Mouse (Mus musculus): ENCODE data around the gene Mrpl38. TPM values are rescaled to one million over a fixed set of nuclear protein-coding genes. Genes with fewer than 3 reads are reported as not detected.
A peak's percentile ranks its signal among the peaks of the same experiment; 100 is the strongest.

The Mrpl38 gene
- polyA plus RNA-seq, 1 experiment = 31.6 TPM

DNA sequence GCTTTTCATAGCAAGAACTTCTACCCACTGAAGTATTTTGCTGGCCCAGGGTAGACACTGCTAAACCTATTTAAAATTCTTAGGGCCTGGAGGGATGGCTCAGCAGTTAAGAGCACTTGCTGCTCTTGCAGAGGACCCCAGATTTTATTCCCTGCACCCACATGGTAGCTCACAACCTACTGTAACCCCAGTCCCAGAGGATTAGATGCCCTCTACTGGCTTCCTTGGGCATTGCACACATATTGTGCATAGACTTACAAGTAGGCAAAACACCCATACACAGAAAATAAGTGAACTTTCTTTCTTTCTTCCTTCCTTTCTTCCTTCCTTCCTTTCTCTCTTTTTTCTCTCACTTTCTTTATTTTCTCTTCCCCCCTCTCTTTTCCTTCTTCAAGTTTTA lies 20.8 kb downstream of the Mrpl38 start:
- no peak overlapping the region; the same call in 1 of the 2 replicates for H3K27ac ChIP-seq (ENCODE audit: insufficient read depth, low read length)

DNA sequence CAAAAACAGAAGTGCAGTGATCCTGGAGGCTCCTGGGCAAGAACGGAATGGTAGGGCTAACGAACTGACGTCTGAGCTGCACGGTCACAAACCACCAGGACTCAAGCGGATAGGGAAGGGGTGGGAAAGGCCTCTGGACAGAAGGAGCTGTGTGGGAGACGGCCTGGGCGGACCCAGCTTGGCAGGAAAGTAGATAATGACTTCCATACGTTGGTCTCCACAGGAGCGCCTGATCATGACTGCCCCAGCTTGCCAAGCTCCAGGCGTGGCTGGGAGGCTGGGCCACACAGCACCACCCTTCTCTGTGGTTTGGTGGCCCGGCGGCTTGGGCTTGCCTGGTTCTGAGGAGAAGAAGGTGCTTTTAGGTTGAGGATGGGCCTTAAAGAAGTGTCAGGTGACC lies 21.4 kb downstream of the Mrpl38 start:
- Histone ChIP-seq H3K4me3 (ENCODE audit: insufficient read depth, low read length) (no peak overlapping the region), H3K27ac (ENCODE audit: insufficient read depth, low read length) (peak overlapping the region; percentile 54), H3K4me1 (ENCODE audit: control insufficient read depth, insufficient read depth, low read length) (no peaks in the 10 kb centered on the region)
- TF ChIP-seq POLR2A (IDR thresholded peaks at IDR 0.05; ENCODE audit: low read depth, low read length) (no peak), CTCF (IDR thresholded peaks at IDR 0.05; ENCODE audit: borderline replicate concordance, insufficient read depth, low read length) (no peak)

More for the DNA sequence above, 20.8 kb downstream of the Mrpl38 start:
- H3K4me3 ChIP-seq (ENCODE audit: insufficient read depth, low read length) = no peak overlapping the region
- TF ChIP-seq POLR2A (IDR thresholded peaks at IDR 0.05; ENCODE audit: low read depth, low read length) (no peak), CTCF (IDR thresholded peaks at IDR 0.05; ENCODE audit: borderline replicate concordance, insufficient read depth, low read length) (no peak)
- H3K4me1 ChIP-seq (ENCODE audit: control insufficient read depth, insufficient read depth, low read length) = no peaks in the 10 kb centered on the region

- H3K4me1 ChIP-seq (ENCODE audit: control insufficient read depth, insufficient read depth, low read length) = peaks cover 4% of the 10 kb centered on the region; the same call in 1 of the 2 replicates
- no peak for TF ChIP-seq POLR2A (IDR thresholded peaks at IDR 0.05; ENCODE audit: low read depth, low read length)
- no peak for TF ChIP-seq CTCF (IDR thresholded peaks at IDR 0.05; ENCODE audit: borderline replicate concordance, insufficient read depth, low read length)
- no peak overlapping the region for H3K4me3 ChIP-seq (ENCODE audit: insufficient read depth, low read length)
- no peak overlapping the region for H3K27ac ChIP-seq (ENCODE audit: insufficient read depth, low read length)
Observed at GRCm38 (mm10) chr11:116111611-116112203, 27.0 kb downstream of the Mrpl38 start.

DNA sequence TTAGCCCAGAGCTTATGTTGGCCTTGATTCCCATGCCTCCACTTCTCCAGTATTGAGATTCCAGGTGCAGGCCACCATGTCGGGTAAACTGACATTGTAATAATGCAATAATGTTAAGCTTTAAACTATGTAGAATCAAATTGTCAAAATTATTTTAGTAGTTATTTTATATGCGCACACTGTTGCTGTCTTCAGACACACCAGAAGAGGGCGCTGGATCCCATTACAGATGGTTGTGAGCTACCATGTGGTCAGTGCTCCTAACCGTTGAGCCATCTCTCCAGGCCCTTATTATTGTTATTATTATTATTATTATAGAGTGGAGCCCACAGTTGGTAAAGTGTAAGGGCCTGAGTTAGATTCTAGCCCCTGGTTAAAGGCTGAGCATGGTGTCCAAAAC lies 27.6 kb downstream of the Mrpl38 start:
- TF ChIP-seq POLR2A (IDR thresholded peaks at IDR 0.05; ENCODE audit: low read depth, low read length) = no peak
- no peak for TF ChIP-seq CTCF (IDR thresholded peaks at IDR 0.05; ENCODE audit: borderline replicate concordance, insufficient read depth, low read length)
- no peak overlapping the region for H3K27ac ChIP-seq (ENCODE audit: insufficient read depth, low read length)
- H3K4me1 ChIP-seq (ENCODE audit: control insufficient read depth, insufficient read depth, low read length) = peaks cover 4% of the 10 kb centered on the region; the same call in 1 of the 2 replicates
- H3K4me3 ChIP-seq (ENCODE audit: insufficient read depth, low read length) = no peak overlapping the region

- Histone ChIP-seq H3K4me3 (ENCODE audit: insufficient read depth, low read length) (peak overlapping the region; percentile 67), H3K27ac (ENCODE audit: insufficient read depth, low read length) (peak overlapping the region; percentile 14; the same call in 1 of the 2 replicates), H3K4me1 (ENCODE audit: control insufficient read depth, insufficient read depth, low read length) (peaks cover 4% of the 10 kb centered on the region; the same call in 1 of the 2 replicates)
- TF ChIP-seq POLR2A (IDR thresholded peaks at IDR 0.05; ENCODE audit: low read depth, low read length) (no peak), CTCF (IDR thresholded peaks at IDR 0.05; ENCODE audit: borderline replicate concordance, insufficient read depth, low read length) (no peak)
Observed at GRCm38 (mm10) chr11:116110540-116110939, 28.1 kb downstream of the Mrpl38 start.

GRCm38 (mm10) chr11:116110131-116110530 lies 28.5 kb downstream of the Mrpl38 start:
- H3K27ac ChIP-seq (ENCODE audit: insufficient read depth, low read length) = peak overlapping the region; percentile 66; the same call in 1 of the 2 replicates
- H3K4me1 ChIP-seq (ENCODE audit: control insufficient read depth, insufficient read depth, low read length) = peaks cover 4% of the 10 kb centered on the region; the same call in 1 of the 2 replicates
- TF ChIP-seq POLR2A (IDR thresholded peaks at IDR 0.05; ENCODE audit: low read depth, low read length) = peak; percentile 81
- no peak for TF ChIP-seq CTCF (IDR thresholded peaks at IDR 0.05; ENCODE audit: borderline replicate concordance, insufficient read depth, low read length)
- peak overlapping the region; percentile 67 for H3K4me3 ChIP-seq (ENCODE audit: insufficient read depth, low read length)

DNA sequence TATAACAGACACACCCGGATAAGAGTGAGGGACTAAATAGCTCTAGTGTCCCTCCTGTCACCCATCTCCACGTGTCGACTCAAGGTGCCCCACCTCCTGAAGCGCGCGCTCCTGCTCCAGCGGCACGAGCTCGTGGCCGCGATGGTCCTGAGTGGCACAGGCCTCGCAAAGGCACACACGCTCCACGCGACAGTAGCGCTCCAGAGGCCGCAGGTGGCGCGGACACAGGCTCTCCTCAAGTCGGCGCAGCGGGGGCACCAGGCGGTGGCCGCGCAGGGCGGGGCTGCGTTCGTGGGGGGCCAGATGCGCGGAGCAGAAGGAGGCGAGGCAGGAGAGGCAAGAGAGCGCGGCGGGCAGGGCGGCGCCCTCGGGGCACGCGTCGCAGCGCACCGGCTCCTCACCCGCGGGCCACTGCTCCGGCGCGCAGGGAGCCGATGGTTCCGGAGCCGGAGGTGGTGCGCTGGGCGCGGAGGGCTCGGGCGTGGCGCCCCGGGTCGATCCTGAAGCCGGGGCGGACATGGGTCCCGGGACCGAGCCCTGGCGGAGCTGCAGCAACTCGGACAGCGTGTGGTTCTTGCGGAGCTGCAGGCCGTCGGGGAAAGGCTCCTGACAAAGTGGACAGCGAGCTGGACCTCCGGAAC lies 29.1 kb downstream of the Mrpl38 start:
- Histone ChIP-seq H3K4me1 (ENCODE audit: control insufficient read depth, insufficient read depth, low read length) (peaks cover 6% of the 10 kb centered on the region), H3K27ac (ENCODE audit: insufficient read depth, low read length) (peak overlapping the region; percentile 66), H3K4me3 (ENCODE audit: insufficient read depth, low read length) (peak overlapping the region; percentile 67)
- TF ChIP-seq CTCF (IDR thresholded peaks at IDR 0.05; ENCODE audit: borderline replicate concordance, insufficient read depth, low read length) = no peak
- TF ChIP-seq POLR2A (IDR thresholded peaks at IDR 0.05; ENCODE audit: low read depth, low read length) = 0 out of 2 replicates have a peak, but pooled peaks have one; percentile 9

- TF ChIP-seq CTCF (IDR thresholded peaks at IDR 0.05; ENCODE audit: borderline replicate concordance, insufficient read depth, low read length) (no peak), POLR2A (IDR thresholded peaks at IDR 0.05; ENCODE audit: low read depth, low read length) (peak; percentile 72)
- H3K4me3 ChIP-seq (ENCODE audit: insufficient read depth, low read length) = peak overlapping the region; percentile 67
Observed at GRCm38 (mm10) chr11:116108464-116109137, 30.1 kb downstream of the Mrpl38 start.

DNA sequence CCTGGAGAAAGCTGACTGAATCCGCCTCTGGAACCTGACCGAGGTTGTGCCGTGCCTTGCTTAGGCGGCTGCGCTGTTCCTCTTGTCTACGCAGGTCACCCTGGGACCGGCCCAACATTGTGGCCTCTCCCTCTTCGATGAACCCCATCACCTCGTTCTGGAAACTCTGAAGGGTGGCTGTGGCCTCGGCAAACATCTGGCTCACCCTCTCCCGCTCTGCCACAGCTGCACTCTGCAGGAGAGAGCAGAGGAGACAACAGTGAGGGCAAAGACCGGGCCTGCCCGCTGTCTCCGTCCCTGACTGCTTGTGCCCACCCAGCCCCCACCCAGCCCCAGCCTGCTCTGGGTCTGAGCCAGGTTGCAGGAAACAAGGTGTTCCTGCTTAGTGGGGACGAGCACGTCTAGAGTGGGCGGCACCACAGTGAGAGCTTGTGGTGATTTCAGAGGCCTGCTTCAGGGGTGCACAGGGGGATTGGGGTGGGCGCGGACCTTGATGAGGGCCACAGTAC lies 30.8 kb downstream of the Mrpl38 start:
- TF ChIP-seq POLR2A (IDR thresholded peaks at IDR 0.05; ENCODE audit: low read depth, low read length) (no peak), CTCF (IDR thresholded peaks at IDR 0.05; ENCODE audit: borderline replicate concordance, insufficient read depth, low read length) (no peak)
- peaks cover 11% of the 10 kb centered on the region for H3K4me1 ChIP-seq (ENCODE audit: control insufficient read depth, insufficient read depth, low read length)
- peak overlapping the region; percentile 67 for H3K4me3 ChIP-seq (ENCODE audit: insufficient read depth, low read length)
- H3K27ac ChIP-seq (ENCODE audit: insufficient read depth, low read length) = no peak overlapping the region; the same call in 1 of the 2 replicates

More at GRCm38 (mm10) chr11:116108464-116109137, 30.1 kb downstream of the Mrpl38 start:
- Histone ChIP-seq H3K4me1 (ENCODE audit: control insufficient read depth, insufficient read depth, low read length) (peaks cover 11% of the 10 kb centered on the region), H3K27ac (ENCODE audit: insufficient read depth, low read length) (peak overlapping the region; percentile 66)
